Mouse (Mus musculus) layer of hippocampus, postnatal 10 days (tissue): ENCODE results near the gene Grk2. TPM values are rescaled to one million over a fixed set of nuclear protein-coding genes. Genes with fewer than 3 reads are reported as not detected.

Source experiments
- microRNA-seq, 2 experiments: library from miRNA; unstranded; fragments of <30 nt; microRNA quantifications; one replicate each; pipeline ENCODE4 v1.2.0; 2021
- total RNA-seq, 2 experiments: library from RNA; stranded (reverse); gene quantifications; 2 replicates each; pipeline ENCODE4 v1.2.3; 2021

Grk2 gene
- total RNA-seq, 2 experiments from 2014 or later: 141 to 147 TPM

Small RNA genes lying within 50 kb of the gene (microRNA-seq; reads per million reads assigned to microRNA genes)
- 2.5 to 5.9 reads per million in 2 experiments for gene Mir6985

Other genes starting within 250 kb of the Grk2 start
- not detected for gene Gstp3, start 246.7 kb downstream of the Grk2 start, total RNA-seq
- gene Cabp2, start 224.6 kb downstream of the Grk2 start, total RNA-seq: not detected
- gene Cdk2ap2, start 209.0 kb downstream of the Grk2 start, total RNA-seq: 10 to 100 TPM; 21.5 to 23.6 TPM
- gene Pitpnm1, start 206.2 kb downstream of the Grk2 start, total RNA-seq: 100 to 1,000 TPM; 178 to 201 TPM
- gene Aip, start 180.4 kb downstream of the Grk2 start, total RNA-seq: 10 to 100 TPM; 74.6 to 76.5 TPM
- gene Gpr152, start 166.4 kb downstream of the Grk2 start, total RNA-seq: not detected
- under 1 TPM in 1 of 2 experiments, not detected in 1; 0.30 TPM for gene Cabp4, start 162.2 kb downstream of the Grk2 start, total RNA-seq
- gene Coro1b, start 157.6 kb downstream of the Grk2 start, total RNA-seq: 10 to 100 TPM; 82.0 to 88.5 TPM
- gene Ptprcap, start 152.6 kb downstream of the Grk2 start, total RNA-seq: 1 to 10 TPM; 1.3 to 2.5 TPM
- 10 to 100 TPM; 31.6 to 39.9 TPM for gene Rps6kb2, start 142.9 kb downstream of the Grk2 start, total RNA-seq
- gene Carns1, start 130.7 kb downstream of the Grk2 start, total RNA-seq: 1 to 10 TPM; 3.0 to 3.6 TPM
- gene Tbc1d10c, start 114.9 kb downstream of the Grk2 start, total RNA-seq: 1 to 10 TPM; 1.6 to 2.1 TPM
- 100 to 1,000 TPM; 295 to 307 TPM for gene Ppp1ca, start 114.2 kb downstream of the Grk2 start, total RNA-seq
- gene Rad9a, start 104.6 kb downstream of the Grk2 start, total RNA-seq: 1 to 10 TPM; 8.0 to 8.9 TPM
- gene Clcf1, start 92.0 kb downstream of the Grk2 start, total RNA-seq: under 1 TPM; 0.36 to 0.75 TPM
- gene AC109138.7, start 91.9 kb downstream of the Grk2 start, total RNA-seq: not detected
- gene Pold4, start 74.3 kb downstream of the Grk2 start, total RNA-seq: 10 to 100 TPM; 14.4 to 15.8 TPM
- gene Ssh3, start 37.0 kb downstream of the Grk2 start, total RNA-seq: 10 to 100 TPM; 49.0 to 66.1 TPM
- gene Ankrd13d, start 23.1 kb downstream of the Grk2 start, total RNA-seq: 10 to 100 TPM; 76.3 to 89.4 TPM
- 10 to 100 TPM; 70.1 to 71.5 TPM for gene Kdm2a, start 92.1 kb upstream of the Grk2 start, total RNA-seq
- gene Rhod, start 133.2 kb upstream of the Grk2 start, total RNA-seq: 1 to 10 TPM; 2.2 to 2.3 TPM
- 10 to 100 TPM; 21.4 to 21.5 TPM for gene Syt12, start 171.2 kb upstream of the Grk2 start, total RNA-seq
- gene 2010003K11Rik, start 192.4 kb upstream of the Grk2 start, total RNA-seq: not detected
- 10 to 100 TPM; 39.4 to 47.9 TPM for gene Pcx, start 204.2 kb upstream of the Grk2 start, total RNA-seq